Mouse (Mus musculus) liver, adult 2 months (tissue): ENCODE measurements around the gene A830031A19Rik.

Source experiments
- CTCF ChIP-seq: fragments of 200-500 bp; IDR thresholded peaks from 2 replicates; pipeline ENCODE4 v1.5.1; 2011; ENCODE audit warnings: low read depth, low read length, control low read depth
- POLR2A ChIP-seq: fragments of 200-500 bp; IDR thresholded peaks from 2 replicates; pipeline ENCODE4 v1.6.1; 2011; ENCODE audit warnings: low read length, control low read depth; ENCODE audit not compliant: insufficient read depth; ENCODE audit errors: extremely low read depth

DNA sequence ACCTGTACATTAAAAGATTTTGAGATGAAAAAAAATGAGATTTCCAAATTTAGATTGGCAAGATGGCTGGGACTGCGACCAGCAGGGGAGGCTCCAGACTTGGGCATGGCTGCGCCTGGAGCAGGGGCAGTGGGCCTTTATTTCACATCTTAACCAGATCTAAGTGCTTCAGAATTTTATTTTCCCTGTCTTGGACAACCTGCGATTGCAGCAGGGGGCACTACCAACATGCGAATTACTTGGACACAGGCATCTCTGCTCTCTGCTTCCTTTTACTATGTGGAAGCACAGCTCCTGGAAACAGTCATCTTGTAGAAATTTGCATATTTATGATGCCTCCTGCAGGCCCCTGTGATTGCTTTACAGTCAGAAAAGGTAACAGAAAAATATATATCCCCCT, 9.5 kb downstream of the A830031A19Rik start:
- TF ChIP-seq CTCF (0 out of 2 replicates have a peak, but pooled peaks have one; percentile 18), POLR2A (no peak)
